Mouse (Mus musculus): ENCODE measurements around the gene Eif4e1b.

Eif4e1b gene

GRCm38 (mm10) chr13:54800206-54800605, 16.4 kb downstream of the Eif4e1b start:
- DNase-seq (ENCODE audit: extremely low spot score), result no peak

GRCm38 (mm10) chr13:54803010-54803409, 19.2 kb downstream of the Eif4e1b start:
- DNase-seq (ENCODE audit: extremely low spot score), result no peak

GRCm38 (mm10) chr13:54805134-54805838, 21.5 kb downstream of the Eif4e1b start:
- peak; percentile 59 for DNase-seq (ENCODE audit: extremely low spot score)

- peak; percentile 59 for DNase-seq (ENCODE audit: extremely low spot score)
Measured at GRCm38 (mm10) chr13:54806434-54806976, 22.7 kb downstream of the Eif4e1b start.

GRCm38 (mm10) chr13:54808067-54808466, 24.3 kb downstream of the Eif4e1b start:
- no peak for DNase-seq (ENCODE audit: extremely low spot score)

GRCm38 (mm10) chr13:54811476-54811875, 27.7 kb downstream of the Eif4e1b start:
- DNase-seq (ENCODE audit: extremely low spot score), result no peak

GRCm38 (mm10) chr13:54813381-54813780, 29.6 kb downstream of the Eif4e1b start:
- DNase-seq (ENCODE audit: extremely low spot score), result no peak

- no peak for DNase-seq (ENCODE audit: extremely low spot score)
Measured at GRCm38 (mm10) chr13:54818399-54819254, 34.8 kb downstream of the Eif4e1b start.

GRCm38 (mm10) chr13:54821106-54821505, 37.3 kb downstream of the Eif4e1b start:
- DNase-seq (ENCODE audit: extremely low spot score), result no peak

GRCm38 (mm10) chr13:54821931-54822330, 38.1 kb downstream of the Eif4e1b start:
- DNase-seq (ENCODE audit: extremely low spot score), result no peak

- DNase-seq (ENCODE audit: extremely low spot score), result peak; percentile 28
Measured at GRCm38 (mm10) chr13:54824111-54824931, 40.5 kb downstream of the Eif4e1b start.

GRCm38 (mm10) chr13:54827992-54828391, 44.2 kb downstream of the Eif4e1b start:
- DNase-seq (ENCODE audit: extremely low spot score), result no peak

GRCm38 (mm10) chr13:54828508-54828907, 44.7 kb downstream of the Eif4e1b start:
- DNase-seq (ENCODE audit: extremely low spot score), result no peak

GRCm38 (mm10) chr13:54829450-54829849, 45.7 kb downstream of the Eif4e1b start:
- no peak for DNase-seq (ENCODE audit: extremely low spot score)

GRCm38 (mm10) chr13:54836351-54837030, 52.7 kb downstream of the Eif4e1b start:
- DNase-seq (ENCODE audit: extremely low spot score), result no peak

GRCm38 (mm10) chr13:54837061-54837460, 53.3 kb downstream of the Eif4e1b start:
- no peak for DNase-seq (ENCODE audit: extremely low spot score)

- peak; percentile 39 for DNase-seq (ENCODE audit: extremely low spot score)
Measured at GRCm38 (mm10) chr13:54837471-54837889, 53.7 kb downstream of the Eif4e1b start.
